Mouse (Mus musculus): ENCODE measurements around the gene Tob1. TPM values are rescaled to one million over a fixed set of nuclear protein-coding genes. Genes with fewer than 3 reads are reported as not detected.

Gene Tob1
- total RNA-seq, 4 experiments from 2014 or later, result 38.2 to 48.1 (median 42.3) TPM

DNA sequence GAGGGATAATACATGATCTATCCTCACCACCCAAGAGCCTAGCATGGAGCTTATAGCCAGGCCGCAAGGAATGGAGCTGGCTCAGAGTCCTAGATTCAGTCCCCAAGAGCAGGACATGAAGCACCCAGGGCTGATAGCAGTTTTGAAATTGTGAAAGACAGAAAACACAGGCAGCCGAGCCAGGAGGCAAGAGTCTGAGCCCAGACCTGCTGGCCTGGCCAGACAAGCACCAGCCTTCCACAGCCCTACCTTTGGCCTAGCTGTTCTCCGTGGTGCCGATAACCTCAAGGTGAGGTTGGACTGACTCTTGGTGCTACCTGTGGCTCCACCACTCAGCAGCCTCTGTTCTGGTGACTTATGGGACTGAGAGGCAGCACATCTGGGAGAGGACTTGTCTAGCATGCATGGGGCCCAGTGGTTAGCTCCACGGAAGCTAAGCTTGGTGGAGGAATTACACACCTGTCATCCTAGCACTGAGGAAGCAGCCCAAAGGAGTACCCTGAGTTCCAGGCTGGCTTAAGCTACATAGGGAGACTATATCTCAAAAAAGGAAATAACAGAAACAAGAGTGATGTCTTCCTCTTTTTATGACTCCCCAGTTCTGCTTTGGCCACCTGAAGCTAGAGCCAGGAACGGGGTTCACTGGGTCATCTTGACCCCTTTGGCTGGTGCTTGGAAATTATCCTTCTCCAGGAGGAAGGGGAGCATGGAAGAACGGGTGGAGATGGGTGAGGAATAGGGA is 12.7 kb upstream of the Tob1 start:
- no peak for DNase-seq (ENCODE audit: low spot score in 2 of 2)

DNA sequence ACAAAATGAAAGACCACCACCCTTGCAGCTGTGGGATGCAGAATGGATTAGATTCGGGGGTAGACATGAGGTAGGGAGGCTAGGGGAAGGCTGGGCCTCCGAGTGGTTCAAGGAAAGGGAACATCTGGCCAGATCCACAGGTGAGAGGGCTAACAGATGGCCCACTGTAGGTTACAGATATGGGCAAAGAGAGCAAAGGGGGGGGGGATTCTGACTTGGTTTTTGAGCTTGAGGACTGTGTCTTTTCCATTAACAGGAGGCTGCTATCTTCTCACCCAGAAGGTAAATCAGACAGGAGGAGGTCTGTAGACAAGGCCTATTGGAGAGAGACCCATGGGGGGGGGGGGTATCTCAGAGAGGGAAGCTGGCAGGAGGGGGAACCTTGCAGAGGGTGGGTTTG is 11.5 kb upstream of the Tob1 start:
- no peak for DNase-seq (ENCODE audit: low spot score in 2 of 2)

DNA sequence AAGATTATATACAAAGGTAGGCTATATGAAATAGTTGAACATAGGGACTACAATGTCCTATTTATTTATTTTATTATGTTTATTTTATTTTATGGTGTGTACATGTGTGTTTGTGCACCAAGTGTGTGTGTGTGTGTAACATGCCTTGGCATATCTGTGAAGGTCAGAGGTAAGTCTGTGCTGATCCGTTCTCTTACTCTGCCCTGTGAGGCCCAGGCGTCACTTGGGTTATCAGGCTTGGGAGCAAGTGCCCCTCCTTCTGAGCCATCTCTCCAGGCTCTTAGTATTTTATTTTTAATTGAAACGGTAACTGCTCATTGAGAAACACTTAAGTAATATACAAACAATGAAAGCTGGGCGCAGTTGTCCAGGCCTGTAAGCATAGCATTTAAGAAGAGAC is 10.8 kb upstream of the Tob1 start:
- DNase-seq (ENCODE audit: low spot score in 2 of 2), result no peak

DNA sequence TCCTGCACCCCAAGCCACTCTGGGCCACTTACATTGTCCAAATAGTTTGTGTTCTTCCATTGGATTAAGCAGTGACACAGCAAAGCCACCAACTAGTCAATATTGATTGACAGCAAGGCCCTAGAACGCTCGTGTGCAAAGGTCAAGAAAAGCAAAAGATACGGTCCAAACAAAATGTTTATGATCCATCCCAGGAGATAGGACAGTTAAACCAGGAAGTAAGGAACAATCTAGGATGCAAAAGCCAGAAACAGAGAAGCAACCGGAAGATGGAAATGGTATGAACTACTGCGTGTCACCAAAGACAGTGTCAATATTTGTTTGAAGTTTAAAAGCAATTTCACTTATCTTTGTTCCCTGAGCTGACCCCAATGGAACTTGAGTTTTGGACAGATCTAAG is 9.1 kb upstream of the Tob1 start:
- no peak for DNase-seq (ENCODE audit: low spot score in 2 of 2)

DNA sequence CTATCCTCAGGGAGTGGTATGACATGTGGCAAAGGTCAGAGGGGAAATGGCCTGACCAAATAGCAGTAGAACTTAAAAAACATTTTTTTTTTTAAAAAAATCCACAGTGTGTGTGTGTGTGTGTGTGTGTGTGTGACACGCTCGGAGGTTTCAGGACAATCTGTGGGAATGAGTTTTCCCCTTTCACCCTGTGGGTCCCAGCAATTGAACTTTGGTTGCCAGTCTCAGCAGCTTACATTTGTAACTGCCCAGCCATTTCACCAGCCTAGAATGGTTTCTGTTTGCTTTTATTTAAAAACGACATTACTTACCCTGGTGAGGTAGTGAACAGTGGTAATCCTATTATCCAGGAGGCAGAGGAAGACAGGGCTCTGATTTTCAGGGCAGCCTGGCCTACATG is 8.2 kb upstream of the Tob1 start:
- no peak for DNase-seq (ENCODE audit: low spot score in 2 of 2)

DNA sequence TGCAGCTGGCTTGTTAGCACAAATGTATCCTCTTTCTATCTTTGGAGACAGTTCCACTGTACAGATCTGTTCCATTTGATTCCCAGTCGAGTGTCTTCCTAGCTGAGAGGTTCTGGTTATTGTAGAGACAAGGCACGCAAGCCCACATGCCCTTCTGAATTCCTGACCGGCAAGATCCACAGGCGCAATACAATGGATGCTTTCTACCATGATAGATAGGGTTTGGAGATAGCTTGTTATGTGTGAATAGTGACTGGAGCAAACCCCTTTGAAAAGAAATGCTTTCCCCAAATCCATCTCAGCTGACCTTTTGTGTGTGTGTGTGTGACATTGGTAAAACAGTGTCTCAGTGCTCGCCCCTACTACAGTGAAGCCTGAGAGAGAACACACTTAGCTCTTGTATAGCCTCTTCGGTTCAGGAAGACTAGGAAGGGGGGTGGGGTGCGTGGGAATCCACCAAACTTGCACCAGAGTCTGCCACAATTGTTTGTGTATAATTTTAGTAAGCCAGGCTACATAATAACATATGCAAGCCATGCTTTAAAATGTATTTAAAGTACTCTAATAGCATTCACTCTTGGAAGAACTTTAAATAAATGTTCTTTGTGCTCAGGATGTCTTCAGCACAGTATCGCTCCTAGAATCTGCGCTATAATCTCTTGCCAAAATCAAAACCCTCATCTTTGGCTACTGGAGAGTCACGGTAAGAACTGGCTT is 4.7 kb upstream of the Tob1 start:
- DNase-seq (ENCODE audit: low spot score in 2 of 2), result no peak

DNA sequence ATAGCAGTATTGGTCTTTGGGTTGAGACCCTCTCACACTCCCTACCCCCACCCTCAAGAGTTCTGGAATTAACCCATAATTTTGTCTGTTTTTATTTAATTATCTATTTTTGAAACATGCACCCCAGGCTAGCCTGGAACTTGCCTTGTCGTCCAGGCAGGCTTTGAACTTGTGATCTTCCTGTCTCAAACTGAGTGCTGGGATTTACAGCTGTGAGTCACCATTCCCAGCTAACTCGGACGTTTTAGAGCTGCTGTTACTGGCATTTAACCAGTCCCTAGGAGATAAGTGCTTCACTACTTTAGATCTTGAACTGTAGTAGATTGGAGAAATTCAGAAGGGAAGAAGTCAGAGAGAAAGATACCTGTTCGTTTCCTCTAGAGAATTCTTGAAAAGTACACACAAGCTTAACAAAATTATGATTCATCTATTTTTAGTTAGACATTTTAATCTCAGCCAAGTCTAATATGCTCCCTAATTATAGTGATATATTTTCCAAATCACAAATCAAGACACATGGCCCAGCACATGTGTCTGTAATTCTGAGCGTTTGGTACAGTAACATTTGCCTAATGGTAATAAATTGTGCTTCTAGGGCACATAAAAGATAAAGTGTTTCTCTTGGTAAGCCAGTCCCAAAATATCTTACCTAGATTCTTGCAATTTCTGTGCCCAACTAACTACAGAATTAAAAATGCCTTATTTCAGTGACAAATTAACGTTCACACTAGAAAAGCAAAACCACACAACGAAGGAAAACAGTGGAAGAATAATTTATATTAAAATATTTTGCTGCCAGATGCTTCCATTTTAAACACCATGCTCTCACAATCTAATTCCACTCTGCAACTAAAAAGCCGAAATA is 2.2 kb upstream of the Tob1 start:
- no peak for DNase-seq (ENCODE audit: low spot score in 2 of 2)

DNA sequence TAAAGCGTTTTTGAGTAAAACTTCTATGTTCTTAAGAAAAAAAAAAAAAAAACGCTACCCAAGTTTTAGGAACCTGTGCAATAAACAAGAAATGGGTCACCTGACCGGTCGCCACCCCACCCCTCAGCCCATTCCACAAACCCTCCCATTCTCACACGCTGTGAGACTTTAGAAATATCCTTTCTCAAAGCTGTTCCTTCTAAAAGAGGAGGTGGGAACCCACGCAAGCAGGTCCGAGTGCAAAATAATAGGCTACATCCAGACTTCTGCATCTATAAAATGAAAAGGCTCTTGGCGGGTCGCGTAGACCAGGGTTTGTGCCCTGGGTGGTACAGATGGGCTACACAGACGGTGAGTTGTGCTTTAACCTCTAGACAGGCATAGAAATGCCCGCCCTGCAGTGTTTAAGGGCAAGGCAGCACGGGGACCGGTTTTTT is 1.5 kb upstream of the Tob1 start:
- DNase-seq (ENCODE audit: low spot score in 2 of 2), result peak; percentile 59 to 61

DNA sequence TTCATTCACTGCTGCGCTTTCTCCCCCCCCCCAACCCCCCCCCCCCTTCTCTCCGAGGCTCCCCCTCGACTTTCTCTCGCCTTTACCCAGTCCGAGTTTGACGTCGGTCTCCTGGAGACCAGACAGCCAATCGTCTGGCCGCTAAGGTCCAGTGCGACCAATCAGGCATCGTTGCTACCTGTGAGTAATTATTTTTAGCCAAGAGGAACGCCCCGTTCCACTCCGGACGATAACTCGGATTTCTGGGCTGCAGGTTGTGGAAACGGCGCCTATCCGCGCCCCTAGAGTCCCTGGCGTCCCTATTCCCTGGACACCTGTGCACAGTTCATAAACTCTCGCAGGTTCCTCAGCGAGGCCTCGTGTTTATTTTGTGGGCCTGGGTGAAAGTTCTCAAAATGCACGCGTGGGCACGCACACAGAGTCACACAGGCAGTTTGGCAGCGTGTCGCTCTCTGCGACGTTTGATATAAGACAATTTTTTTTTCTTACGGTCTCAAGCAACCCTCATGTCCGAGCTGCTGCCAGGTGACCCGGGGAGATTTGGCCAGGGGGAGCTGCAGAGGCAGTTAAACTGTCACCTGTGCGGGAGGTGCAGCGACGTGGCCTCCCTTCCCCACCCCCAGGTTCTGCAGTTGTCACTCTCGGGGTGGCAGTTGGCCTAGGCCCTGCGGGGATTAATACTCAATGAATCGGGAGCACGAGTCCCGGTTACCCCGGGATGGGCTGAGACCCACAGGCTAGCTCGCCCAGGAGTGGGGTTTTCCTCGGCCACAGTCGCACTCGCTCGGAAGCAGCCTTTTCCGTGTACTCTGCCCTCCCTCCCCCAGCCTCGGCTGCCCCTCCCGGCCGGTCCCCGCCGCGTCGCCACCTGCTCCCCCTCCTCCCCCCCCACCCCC is 815 bp upstream of the Tob1 start:
- peak; percentile 83 to 95 for DNase-seq (ENCODE audit: low spot score in 2 of 2)

DNA sequence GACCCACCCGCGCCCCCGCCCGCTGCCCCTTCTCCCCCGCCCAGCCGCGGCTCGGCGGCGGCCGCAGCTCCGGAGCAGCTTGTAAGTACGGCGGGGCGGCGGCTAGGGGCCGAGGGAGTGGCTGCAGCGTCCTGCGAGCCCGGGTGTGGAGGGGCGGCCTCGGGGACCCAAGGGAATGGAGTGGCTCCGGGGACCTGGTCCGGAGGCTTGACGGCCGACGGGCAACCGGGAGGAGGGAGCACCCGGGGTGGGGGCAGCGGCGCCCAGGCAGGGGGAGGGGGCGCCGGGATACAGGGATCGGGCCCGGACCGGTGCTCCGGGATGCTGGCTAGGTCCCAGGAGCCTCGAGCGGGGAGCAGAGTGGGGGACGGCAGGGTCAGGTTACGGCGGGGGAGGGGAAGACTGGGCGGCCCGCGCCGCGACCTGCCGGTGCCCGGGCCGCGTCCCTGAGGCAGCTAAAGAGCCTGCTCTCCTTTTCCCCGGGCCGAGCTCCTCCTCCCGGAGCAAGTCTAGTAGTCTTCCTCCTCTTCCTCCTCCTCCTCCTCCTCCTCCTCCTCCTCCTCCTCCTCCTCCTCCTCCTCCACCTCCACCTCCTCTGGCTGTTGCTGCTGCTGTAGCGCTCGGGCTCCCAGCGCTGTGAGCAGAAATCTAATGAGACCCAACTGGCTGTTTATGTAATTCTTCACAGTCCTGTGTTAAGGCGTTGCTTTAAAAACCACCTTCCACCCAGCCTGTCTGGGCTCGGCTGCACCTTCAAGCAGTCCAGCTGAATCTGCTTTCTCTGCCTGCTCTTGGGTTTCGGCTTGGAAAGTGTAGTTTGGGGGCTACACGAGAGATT is 616 bp downstream of the Tob1 start:
- peak in 1 of 2 experiments; percentile 55 for DNase-seq (ENCODE audit: low spot score in 2 of 2)

DNA sequence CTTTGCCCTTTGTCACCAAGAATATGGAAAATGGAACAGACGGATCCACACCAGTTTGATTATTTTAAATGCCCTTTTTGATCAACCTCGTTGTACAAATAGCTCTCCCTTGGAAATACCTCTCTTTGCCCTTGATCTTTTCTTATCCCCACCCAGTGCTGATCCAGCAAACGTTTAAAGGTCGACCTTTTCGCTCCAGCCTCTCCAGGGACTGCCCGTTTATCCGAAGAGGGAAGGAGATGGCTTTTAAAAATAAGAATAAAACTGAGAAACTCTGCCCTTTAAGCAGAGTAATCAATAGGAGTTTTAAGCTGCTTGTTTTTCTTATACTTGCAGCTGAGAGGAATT is 1.2 kb downstream of the Tob1 start:
- no peak for DNase-seq (ENCODE audit: low spot score in 2 of 2)

DNA sequence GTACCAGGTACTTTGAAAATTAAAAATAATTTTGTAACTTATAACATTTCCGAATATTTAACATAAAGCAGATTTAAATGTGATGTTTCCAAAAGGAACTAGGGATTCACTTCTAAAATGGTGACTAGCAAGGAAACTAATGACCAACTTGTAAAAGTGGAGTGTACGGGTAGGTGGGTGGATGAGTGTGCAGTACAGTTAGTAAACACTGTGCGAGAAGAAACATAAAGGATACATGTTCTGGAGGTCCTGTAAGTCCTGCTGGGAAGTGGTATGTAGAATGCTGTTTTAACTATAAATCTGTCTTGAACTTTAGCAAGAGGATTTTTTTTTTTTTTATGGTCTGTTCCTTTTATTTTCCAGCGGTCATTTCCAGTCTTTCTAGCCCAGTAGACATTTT is 1.7 kb downstream of the Tob1 start:
- no peak for DNase-seq (ENCODE audit: low spot score in 2 of 2)

DNA sequence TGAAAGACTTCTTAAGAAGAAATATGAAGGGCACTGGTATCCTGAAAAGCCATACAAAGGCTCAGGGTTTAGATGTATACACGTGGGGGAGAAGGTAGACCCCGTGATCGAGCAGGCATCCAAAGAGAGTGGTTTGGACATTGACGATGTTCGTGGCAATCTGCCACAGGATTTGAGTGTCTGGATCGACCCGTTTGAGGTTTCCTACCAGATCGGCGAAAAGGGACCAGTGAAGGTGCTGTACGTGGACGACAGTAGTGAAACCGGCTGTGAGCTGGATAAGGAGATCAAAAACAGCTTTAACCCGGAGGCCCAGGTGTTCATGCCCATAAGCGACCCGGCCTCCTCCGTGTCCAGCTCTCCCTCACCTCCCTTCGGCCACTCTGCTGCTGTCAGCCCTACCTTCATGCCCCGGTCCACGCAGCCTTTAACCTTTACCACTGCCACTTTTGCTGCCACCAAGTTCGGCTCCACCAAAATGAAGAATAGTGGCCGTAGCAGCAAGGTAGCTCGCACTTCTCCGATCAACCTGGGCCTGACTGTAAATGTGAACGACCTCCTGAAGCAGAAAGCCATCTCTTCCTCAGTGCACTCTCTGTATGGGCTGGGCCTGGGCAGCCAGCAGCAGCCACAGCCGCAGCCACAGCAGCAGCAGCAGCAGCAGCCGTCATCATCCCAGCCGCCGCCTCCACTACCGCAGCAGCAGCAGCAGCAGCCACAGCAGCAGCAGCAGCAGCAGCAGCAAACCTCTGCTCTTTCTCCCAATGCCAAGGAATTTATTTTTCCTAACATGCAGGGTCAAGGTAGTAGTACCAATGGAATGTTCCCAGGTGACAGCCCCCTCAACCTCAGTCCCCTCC is 2.7 kb downstream of the Tob1 start:
- DNase-seq (ENCODE audit: low spot score in 2 of 2), result no peak

DNA sequence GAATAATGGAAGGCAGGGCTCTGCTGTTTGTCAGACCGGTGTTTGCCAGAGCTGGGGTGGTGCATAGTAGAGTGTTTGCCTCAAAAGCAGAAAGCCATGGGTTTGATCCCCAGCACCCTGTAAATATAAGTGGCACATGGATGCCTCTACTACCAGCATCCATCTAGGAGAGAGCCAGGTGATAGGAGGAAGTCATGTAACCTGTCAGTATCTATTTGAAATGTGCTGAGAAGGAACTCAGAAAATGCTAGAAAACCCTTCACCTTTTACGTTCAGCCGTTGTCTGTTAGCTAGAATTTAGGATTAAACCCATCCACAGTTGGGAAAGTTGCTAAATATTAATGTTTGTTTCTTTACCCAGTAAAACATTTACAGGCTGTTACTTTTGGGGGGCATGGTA is 4.3 kb downstream of the Tob1 start:
- DNase-seq (ENCODE audit: low spot score in 2 of 2), result no peak

DNA sequence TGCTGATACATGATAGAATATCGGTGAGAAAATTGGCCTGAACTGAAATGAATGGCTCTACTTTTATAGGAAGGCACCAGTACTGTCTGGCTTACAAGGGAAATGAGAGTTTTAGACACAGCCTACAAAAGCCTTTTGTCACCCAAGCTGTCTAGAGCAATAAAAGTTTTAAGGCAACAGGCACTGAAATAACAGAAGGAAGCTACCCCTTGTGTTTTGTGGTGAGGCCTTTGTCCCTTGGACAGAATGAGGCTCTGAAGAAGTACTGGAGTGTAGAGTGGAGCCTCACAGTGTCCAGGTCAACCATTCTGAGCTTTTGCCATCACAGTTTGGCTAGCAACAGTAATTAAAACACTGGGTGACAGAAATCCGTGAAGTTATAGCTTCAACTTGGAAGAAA is 5.0 kb downstream of the Tob1 start:
- DNase-seq (ENCODE audit: low spot score in 2 of 2), result no peak

DNA sequence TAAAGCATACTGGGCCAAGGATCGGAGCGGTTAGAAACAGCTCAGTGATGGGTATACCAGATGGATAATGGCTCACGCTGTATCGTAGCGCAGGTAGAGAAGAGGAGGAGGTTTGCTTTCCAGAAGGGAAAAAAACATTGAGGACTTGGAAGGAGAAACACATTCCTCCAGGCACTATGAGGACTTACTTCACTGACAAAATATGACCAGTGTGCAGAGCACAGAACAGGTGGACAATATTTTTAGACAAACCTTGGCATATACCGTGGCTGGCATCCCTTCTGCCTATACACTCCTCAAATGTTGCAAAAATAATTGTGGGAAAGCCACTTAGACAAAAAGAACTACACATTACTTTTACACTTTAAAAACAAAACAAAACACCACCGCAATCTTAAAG is 10.0 kb downstream of the Tob1 start:
- no peak for DNase-seq (ENCODE audit: low spot score in 2 of 2)

DNA sequence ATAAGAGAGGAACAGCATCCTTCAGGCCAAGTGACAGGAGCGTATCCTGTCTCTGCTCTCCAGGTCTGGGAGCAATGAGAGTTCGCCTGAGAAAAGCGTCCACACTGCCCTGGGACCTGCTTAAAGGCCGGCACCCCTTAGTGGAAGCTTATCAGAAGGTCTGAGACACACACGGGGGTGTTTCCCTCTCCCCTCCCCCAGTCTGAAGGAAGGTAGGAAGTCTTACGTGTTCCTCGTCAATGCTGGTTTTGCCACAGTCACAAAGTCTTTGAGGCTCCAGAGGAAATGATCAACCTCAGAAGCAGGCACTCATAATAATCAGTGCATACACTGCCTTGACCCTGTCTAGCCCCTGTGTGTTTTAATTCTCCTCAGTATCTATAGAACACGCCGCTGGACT is 12.3 kb downstream of the Tob1 start:
- no peak for DNase-seq (ENCODE audit: low spot score in 2 of 2)

DNA sequence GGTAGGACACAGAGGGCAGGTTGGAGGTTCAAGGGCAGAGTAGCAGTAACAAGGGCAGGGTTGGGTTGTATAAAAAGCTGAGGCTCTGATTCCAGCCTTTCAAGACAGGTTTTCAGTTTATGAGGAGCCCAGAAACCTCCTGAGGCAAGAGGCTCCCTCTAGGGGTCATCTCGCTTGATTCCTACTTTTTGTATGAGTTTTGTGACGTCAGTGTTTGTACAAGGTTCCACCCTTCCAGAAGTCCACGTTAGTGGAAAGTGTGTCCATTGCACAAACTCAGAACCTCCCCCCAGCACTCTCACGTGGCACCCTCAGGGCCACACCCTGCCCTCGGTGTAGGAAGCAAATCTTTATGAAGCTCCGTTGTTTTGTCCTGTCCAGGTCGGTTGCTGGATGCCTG is 14.7 kb downstream of the Tob1 start:
- DNase-seq (ENCODE audit: low spot score in 2 of 2), result no peak

DNA sequence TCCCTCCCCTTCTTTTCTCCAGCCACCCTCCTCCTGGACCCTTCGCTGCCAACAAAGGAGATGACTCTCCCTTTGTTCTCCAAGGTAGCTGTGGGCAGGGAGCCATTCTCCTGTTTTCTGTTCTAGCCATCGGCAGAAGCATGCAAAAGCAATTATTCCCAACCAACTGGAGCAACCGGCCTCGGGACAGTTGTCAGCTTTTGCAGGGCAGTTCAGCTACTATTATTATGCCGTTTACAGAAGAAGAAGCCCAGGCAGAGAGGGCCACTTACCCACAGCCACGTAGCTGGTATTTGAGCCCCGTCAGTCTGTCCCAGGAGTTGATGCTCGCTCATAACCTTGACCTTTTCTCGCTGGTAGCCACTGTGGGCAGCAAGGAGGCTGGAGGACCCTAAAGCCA is 17.2 kb downstream of the Tob1 start:
- no peak for DNase-seq (ENCODE audit: low spot score in 2 of 2)

All from left cerebral cortex, adult 8-10 months (tissue).